Mouse (Mus musculus) ovary, postnatal 36 days (tissue): ENCODE results near the gene Drg1.

Experiments used
- DNase-seq: peaks from one replicate; pipeline ENCODE4 v3.0.0; 2022; ENCODE audit warnings: low spot score, mixed read lengths

Gene Drg1

GRCm38 (mm10) chr11:3289803-3290639 is 23.8 kb upstream of the Drg1 start:
- peak; percentile 86 for DNase-seq

- peak; percentile 83 for DNase-seq
These were observed 23.1 kb upstream of the Drg1 start for GRCm38 (mm10) chr11:3289302-3289802.

- DNase-seq, result peak; percentile 51
These were observed 22.5 kb upstream of the Drg1 start, which contains the start of gene Patz1 for GRCm38 (mm10) chr11:3288521-3289301. TSS of gene Patz1 (plus strand) at chr11:3288874.

GRCm38 (mm10) chr11:3287921-3288320 is 21.7 kb upstream of the Drg1 start:
- no peak for DNase-seq

- DNase-seq, result no peak
These were observed 20.9 kb upstream of the Drg1 start for GRCm38 (mm10) chr11:3287131-3287530.

- DNase-seq, result no peak
These were observed 19.7 kb upstream of the Drg1 start for GRCm38 (mm10) chr11:3285940-3286339.

GRCm38 (mm10) chr11:3283645-3284044 is 17.4 kb upstream of the Drg1 start:
- DNase-seq, result no peak

- DNase-seq, result no peak
These were observed 16.7 kb upstream of the Drg1 start for GRCm38 (mm10) chr11:3282887-3283286.

GRCm38 (mm10) chr11:3279729-3280128 is 13.5 kb upstream of the Drg1 start:
- DNase-seq, result no peak

- no peak for DNase-seq
These were observed 12.1 kb upstream of the Drg1 start for GRCm38 (mm10) chr11:3278351-3278750.

- no peak for DNase-seq
These were observed 3.0 kb upstream of the Drg1 start for GRCm38 (mm10) chr11:3269241-3269640.

GRCm38 (mm10) chr11:3267133-3267532 is 918 bp upstream of the Drg1 start:
- DNase-seq, result no peak

GRCm38 (mm10) chr11:3265291-3266078 is 730 bp downstream of the Drg1 start:
- peak; percentile 9 for DNase-seq

- no peak for DNase-seq
These were observed 6.7 kb downstream of the Drg1 start for GRCm38 (mm10) chr11:3259537-3259936.

- no peak for DNase-seq
These were observed 18.8 kb downstream of the Drg1 start for GRCm38 (mm10) chr11:3247387-3247786.

- DNase-seq, result no peak
These were observed 22.4 kb downstream of the Drg1 start for GRCm38 (mm10) chr11:3243771-3244170.

GRCm38 (mm10) chr11:3242395-3242794 is 23.8 kb downstream of the Drg1 start:
- no peak for DNase-seq

- DNase-seq, result no peak
These were observed 30.9 kb downstream of the Drg1 start for GRCm38 (mm10) chr11:3235277-3235676.

- DNase-seq, result no peak
These were observed 32.5 kb downstream of the Drg1 start for GRCm38 (mm10) chr11:3233704-3234103.

- no peak for DNase-seq
These were observed 34.0 kb downstream of the Drg1 start for GRCm38 (mm10) chr11:3232248-3232647.

- DNase-seq, result no peak
These were observed 39.1 kb downstream of the Drg1 start for GRCm38 (mm10) chr11:3227113-3227512.

GRCm38 (mm10) chr11:3223105-3223504 is 43.1 kb downstream of the Drg1 start:
- DNase-seq, result no peak
